Comparison of ENCODE assay signal across 19 mouse cellular contexts in the genomic region with DNA sequence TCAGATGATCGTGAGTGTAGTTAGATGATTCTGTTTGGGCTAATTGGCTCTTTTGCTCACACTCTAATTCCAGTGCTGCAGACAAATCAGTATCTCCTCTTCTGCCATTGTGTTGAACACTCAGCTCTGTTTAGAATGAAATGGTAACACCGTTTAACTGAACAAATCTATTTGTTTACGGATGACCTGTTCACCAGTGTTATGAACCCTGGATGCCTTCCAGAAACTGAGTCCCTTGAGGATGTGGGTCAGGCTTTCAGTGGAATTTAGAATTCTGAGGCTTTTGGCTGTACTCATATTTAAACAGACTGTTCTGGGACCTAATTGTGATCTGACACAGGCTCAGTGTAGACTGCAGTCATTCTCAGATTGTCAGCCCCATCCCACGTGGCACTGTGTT.
DNase-seq lines count a peak whose midpoint lies in the region; ATAC-seq and TF ChIP-seq lines count a peak whose summit lies in the region.
"Had no signal": no experiment of that assay in that cellular context is flagged by ENCODE, and none has a peak within 500 bp of the region (broad histone marks: within the 10 kb centered on the region; RNA-seq: fewer than 3 reads in every experiment).

No protein-coding gene starts in this region.

- no peak overlapping the region for H3K27ac ChIP-seq in kidney, embryonic 16.5 days (ENCODE audit: low read length)
- H3K27ac ChIP-seq in intestine, postnatal 0 days (ENCODE audit: low read depth, low read length) = no peak overlapping the region
- H3K27ac ChIP-seq: embryonic facial prominence, embryonic 12.5 days; hindbrain, embryonic 12.5 days; lung, embryonic 15.5 days; neural tube, embryonic 13.5 days had no signal

- WGBS in kidney, embryonic 16.5 days = 56% methylated on average over 4 of the region's 4 CpGs
- WGBS in intestine, postnatal 0 days = 42% methylated on average over 4 of the region's 4 CpGs

- H3K4me3 ChIP-seq in kidney, embryonic 16.5 days (ENCODE audit: low read length) = no peak overlapping the region
- no peak overlapping the region for H3K4me3 ChIP-seq in intestine, postnatal 0 days (ENCODE audit: low read depth, low read length)
- H3K4me3 ChIP-seq: embryonic facial prominence, embryonic 12.5 days; hindbrain, embryonic 12.5 days; lung, embryonic 15.5 days; megakaryocyte, embryonic 14.5 days; neural tube, embryonic 13.5 days had no signal

- ATAC-seq in kidney, embryonic 16.5 days (ENCODE audit: low FRiP score, low TSS enrichment) = no peak
- ATAC-seq in intestine, postnatal 0 days = no peak
- ATAC-seq: CD4-positive, CD25-positive, alpha-beta regulatory T cell, adult 4 months had no signal

- no peaks in the 10 kb centered on the region for H3K4me1 ChIP-seq in kidney, embryonic 16.5 days (ENCODE audit: insufficient read depth, low read length)
- H3K4me1 ChIP-seq in intestine, postnatal 0 days (replicated peaks; ENCODE audit: control insufficient read depth, insufficient read depth, low read length) = no peaks in the 10 kb centered on the region
- H3K4me1 ChIP-seq: embryonic facial prominence, embryonic 12.5 days; hindbrain, embryonic 12.5 days; lung, embryonic 15.5 days; megakaryocyte, embryonic 14.5 days; neural tube, embryonic 13.5 days had no signal

- no peaks in the 10 kb centered on the region for H3K27me3 ChIP-seq in kidney, embryonic 16.5 days (ENCODE audit: insufficient read depth, low read length)
- no peaks in the 10 kb centered on the region for H3K27me3 ChIP-seq in intestine, postnatal 0 days (replicated peaks; ENCODE audit: control insufficient read depth, insufficient read depth, low read length)
- H3K27me3 ChIP-seq: embryonic facial prominence, embryonic 12.5 days; hindbrain, embryonic 12.5 days; lung, embryonic 15.5 days; megakaryocyte, embryonic 14.5 days; neural tube, embryonic 13.5 days had no signal

- no peak overlapping the region for H3K9ac ChIP-seq in kidney, embryonic 16.5 days (replicated peaks; ENCODE audit: low read length)
- no peak overlapping the region for H3K9ac ChIP-seq in intestine, postnatal 0 days (ENCODE audit: low read depth, low read length)
- H3K9ac ChIP-seq: embryonic facial prominence, embryonic 12.5 days; hindbrain, embryonic 12.5 days; lung, embryonic 15.5 days; neural tube, embryonic 13.5 days had no signal

- H3K36me3 ChIP-seq in kidney, embryonic 16.5 days (ENCODE audit: insufficient read depth, low read length) = no peaks in the 10 kb centered on the region
- no peaks in the 10 kb centered on the region for H3K36me3 ChIP-seq in intestine, postnatal 0 days (ENCODE audit: control insufficient read depth, insufficient read depth)
- H3K36me3 ChIP-seq: embryonic facial prominence, embryonic 12.5 days; hindbrain, embryonic 12.5 days; lung, embryonic 15.5 days; neural tube, embryonic 13.5 days had no signal

- H3K4me2 ChIP-seq in kidney, embryonic 16.5 days (replicated peaks; ENCODE audit: low read depth, low read length) = no peak overlapping the region
- H3K4me2 ChIP-seq in intestine, postnatal 0 days (replicated peaks; ENCODE audit: low read depth) = no peak overlapping the region
- H3K4me2 ChIP-seq: embryonic facial prominence, embryonic 12.5 days; hindbrain, embryonic 12.5 days; lung, embryonic 15.5 days; neural tube, embryonic 13.5 days had no signal

- no peak for TF ChIP-seq POLR2A in brain, embryonic 14.5 days (IDR thresholded peaks at IDR 0.05; ENCODE audit: borderline replicate concordance, extremely low read depth, insufficient read depth, insufficient read length, poor library complexity, severe bottlenecking)

- H3K9me3 ChIP-seq in kidney, embryonic 16.5 days (ENCODE audit: low read length) = no peaks in the 10 kb centered on the region
- H3K9me3 ChIP-seq in intestine, postnatal 0 days (ENCODE audit: control insufficient read depth) = no peaks in the 10 kb centered on the region
- H3K9me3 ChIP-seq: embryonic facial prominence, embryonic 12.5 days; hindbrain, embryonic 12.5 days; lung, embryonic 15.5 days; megakaryocyte, embryonic 14.5 days; neural tube, embryonic 13.5 days had no signal

- DNase-seq in heart, adult 8-10 months (ENCODE audit: low spot score) = peak; percentile 15
- no peak for DNase-seq in heart, adult 11 months
- peak; percentile 47 for DNase-seq in kidney, postnatal 10 days
- peak; percentile 18 for DNase-seq in brain, embryonic 14.5 days (ENCODE audit: low read depth)
- peak; percentile 38 for DNase-seq in kidney, postnatal 14 days
- DNase-seq in ovary, postnatal 36 days (ENCODE audit: low spot score) = no peak
- DNase-seq: cerebellum, adult 11-12 months; layer of hippocampus, adult 9-11 months; liver; spleen, adult 18-20 months; thymus, postnatal 4 days had no signal

- no peak for TF ChIP-seq CTCF in brain, embryonic 14.5 days (IDR thresholded peaks at IDR 0.05; ENCODE audit: borderline replicate concordance, extremely low read depth, insufficient read depth, insufficient read length)
- TF ChIP-seq CTCF in intestine, postnatal 0 days (IDR thresholded peaks at IDR 0.05; ENCODE audit: low read depth) = no peak

Comparison
In these comparisons a context has a peak if more than half of its experiments do, and no peak if none do; other contexts are left out.
1. DNase-seq: peak in heart, adult 8-10 months (single experiment), kidney, postnatal 10 days (single experiment), brain, embryonic 14.5 days (single experiment) and kidney, postnatal 14 days (single experiment); none in heart, adult 11 months (single experiment) and ovary, postnatal 36 days (single experiment).